Mouse (Mus musculus) ES-E14 (cell line): ENCODE measurements around the gene Ascc1. TPM values are rescaled to one million over a fixed set of nuclear protein-coding genes. Genes with fewer than 3 reads are reported as not detected.
A peak's percentile ranks its signal among the peaks of the same experiment; 100 is the strongest.

ENCODE experiments used
- DNase-seq: peaks from one replicate; pipeline ENCODE4 v3.0.0-alpha.2; 2013; ENCODE audit warnings: low read depth, low spot score
- H3K27ac ChIP-seq: 2 replicates; pipeline ENCODE4 v1.5.1; 2012; ENCODE audit warnings: low read depth, mild to moderate bottlenecking, low read length, moderate library complexity, mixed read lengths; ENCODE audit not compliant: poor library complexity, insufficient read depth, severe bottlenecking
- H3K36me3 ChIP-seq: 2 replicates; pipeline ENCODE4 v1.6.1; 2012; ENCODE audit warnings: mild to moderate bottlenecking, low read length, moderate library complexity, mixed read lengths; ENCODE audit not compliant: control insufficient read depth, poor library complexity, insufficient read depth, severe bottlenecking
- H3K4me1 ChIP-seq, 2 experiments: fragments of 150-350 bp in 1 of 2; sonication (generic) in 1 of 2; 2 replicates each; pipeline ENCODE4 v1.6.1; 2012; ENCODE audit warnings: low read length in 2 of 2, mild to moderate bottlenecking in 1 of 2, mixed read lengths in 1 of 2; ENCODE audit not compliant: control insufficient read depth in 2 of 2, insufficient read depth in 2 of 2, poor library complexity in 1 of 2
- H3K4me3 ChIP-seq, 2 experiments: fragments of 150-350 bp in 1 of 2; sonication (generic) in 1 of 2; 2 replicates each; pipeline ENCODE4 v1.5.1; 2012; ENCODE audit warnings: low read length in 2 of 2, low read depth in 1 of 2, mild to moderate bottlenecking in 1 of 2, mixed read lengths in 1 of 2; ENCODE audit not compliant: insufficient read depth in 1 of 2, poor library complexity in 1 of 2, severe bottlenecking in 1 of 2
- H3K9ac ChIP-seq: 2 replicates; pipeline ENCODE4 v1.6.1; 2012; ENCODE audit warnings: low read depth, mild to moderate bottlenecking, low read length, mixed read lengths; ENCODE audit not compliant: poor library complexity, insufficient read depth, severe bottlenecking
- H3K9me3 ChIP-seq: fragments of 150-350 bp; sonication (generic); 2 replicates; pipeline ENCODE4 v1.6.1; 2012; ENCODE audit warnings: low read depth, mild to moderate bottlenecking, low read length; ENCODE audit not compliant: control insufficient read depth, insufficient read depth
- CHD2 ChIP-seq: IDR thresholded peaks from 2 replicates; pipeline ENCODE4 v1.6.1; 2014; ENCODE audit warnings: mild to moderate bottlenecking, low read depth, low read length, inconsistent platforms
- HCFC1 ChIP-seq: IDR thresholded peaks from 2 replicates; pipeline ENCODE4 v1.6.1; 2012; ENCODE audit warnings: low read length, inconsistent platforms, borderline replicate concordance; ENCODE audit not compliant: insufficient read depth
- MAFK ChIP-seq: IDR thresholded peaks from 2 replicates; pipeline ENCODE4 v1.6.1; 2014; ENCODE audit warnings: mild to moderate bottlenecking, low read depth, low read length, inconsistent platforms; ENCODE audit not compliant: insufficient read depth
- ZC3H11A ChIP-seq: IDR thresholded peaks from 2 replicates; pipeline ENCODE4 v1.6.1; 2012; ENCODE audit warnings: low read depth, mild to moderate bottlenecking, inconsistent platforms, low read length, borderline replicate concordance
- ZNF384 ChIP-seq: IDR thresholded peaks from 2 replicates; pipeline ENCODE4 v1.6.1; 2012; ENCODE audit warnings: low read depth, low read length, inconsistent platforms
- in situ Hi-C, 2 experiments: fragments of 600-800 bp; cut with MboI; formaldehyde crosslinking; loops; one replicate each; pipeline ENCODE4 v1.15.1; 2025; ENCODE audit warnings: low sequenced_read_pairs in 2 of 2, inconsistent platforms in 1 of 2; ENCODE audit not compliant: unreplicated experiment in 2 of 2
- total RNA-seq: library from RNA; depleted of rRNA; stranded (reverse); fragments of 300-350 nt; gene quantifications from 2 replicates; pipeline ENCODE4 v1.2.3, GENCODE M21; 2012

Gene Ascc1
- total RNA-seq, 1 experiment = 18.8 TPM

DNA sequence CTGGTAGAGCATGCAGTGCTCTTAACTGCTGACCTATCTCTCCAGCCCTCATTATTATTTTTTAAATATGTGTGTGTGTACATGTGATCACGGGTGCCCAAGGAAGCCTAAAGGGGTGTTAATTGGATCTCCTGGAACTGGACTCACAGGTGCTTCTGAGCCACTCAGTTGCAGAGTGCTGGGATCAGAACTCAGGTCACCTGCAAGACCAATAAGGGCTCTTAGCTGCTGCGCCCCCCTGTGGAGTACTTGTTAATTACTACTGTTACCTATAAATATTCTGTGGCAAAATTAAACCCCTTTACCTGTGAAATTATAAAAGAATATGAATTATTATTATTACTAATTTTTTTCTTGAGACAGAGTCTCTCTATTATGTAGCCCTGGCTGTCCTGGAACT is 2.7 kb downstream of the Ascc1 start:
- no peak for TF ChIP-seq HCFC1
- no peak for TF ChIP-seq ZC3H11A
- TF ChIP-seq MAFK = no peak
- no peak for TF ChIP-seq ZNF384
- TF ChIP-seq CHD2 = no peak
- Histone ChIP-seq H3K27ac (no peak overlapping the region), H3K4me3 (no peak overlapping the region), H3K9me3 (no peaks in the 10 kb centered on the region), H3K36me3 (peaks cover 11% of the 10 kb centered on the region; the same call in 1 of the 2 replicates), H3K4me1 (peaks cover 0 to 4% of the 10 kb centered on the region in 2 experiments; a peak in 1 of 4 replicates), H3K9ac (no peak overlapping the region)
- peak; percentile 43 for DNase-seq
- in situ Hi-C loops = no loop called here

DNA sequence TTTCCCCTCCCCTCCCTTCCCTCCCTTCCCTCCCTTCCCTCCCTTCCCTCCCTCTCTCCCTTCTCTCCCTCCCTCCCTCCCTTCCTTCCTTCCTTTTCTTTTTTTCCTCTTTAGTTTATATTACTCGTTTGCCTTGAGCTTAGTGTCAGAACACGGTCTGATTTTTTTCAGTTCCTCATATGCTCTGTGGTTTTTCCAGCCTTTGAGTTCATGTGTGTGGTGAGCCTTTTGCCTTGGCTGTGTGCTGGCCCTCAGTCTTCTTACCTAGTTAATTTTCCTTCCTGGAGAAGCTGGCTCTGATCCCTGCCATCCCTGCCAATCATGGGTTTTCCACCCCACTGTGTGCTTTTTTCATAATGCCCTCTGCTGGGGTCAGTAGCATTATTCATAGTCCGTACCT is 6.5 kb downstream of the Ascc1 start:
- H3K4me1 ChIP-seq = peaks cover 0 to 2% of the 10 kb centered on the region in 2 experiments; a peak in 1 of 4 replicates
- H3K4me3 ChIP-seq = no peak overlapping the region
- H3K27ac ChIP-seq = no peak overlapping the region
- H3K36me3 ChIP-seq = peaks cover 17% of the 10 kb centered on the region
- TF ChIP-seq ZC3H11A = no peak
- no peak for TF ChIP-seq MAFK
- TF ChIP-seq ZNF384 = no peak
- no peak for TF ChIP-seq HCFC1
- no peak for TF ChIP-seq CHD2
- in situ Hi-C loops = no loop called here
- H3K9me3 ChIP-seq = no peaks in the 10 kb centered on the region
- no peak for DNase-seq
- no peak overlapping the region for H3K9ac ChIP-seq

DNA sequence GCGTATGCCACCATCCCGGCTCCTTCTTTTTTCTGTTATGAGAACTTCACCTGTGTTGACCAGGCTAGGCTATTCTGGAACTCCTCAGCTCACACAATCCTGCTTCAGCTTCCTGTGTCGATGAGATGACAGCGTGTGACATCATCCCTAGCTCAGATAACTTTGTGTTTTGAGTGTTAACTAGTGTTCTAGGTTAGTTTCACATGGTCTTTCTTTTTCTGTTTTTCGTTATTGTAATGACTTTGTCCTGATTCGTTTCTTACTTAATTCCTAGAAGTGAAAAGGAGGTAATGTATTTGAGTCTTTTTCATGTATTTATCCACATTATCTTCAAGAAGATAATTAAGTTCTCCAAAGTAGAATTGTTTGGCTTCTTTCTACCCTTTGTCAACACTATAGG is 13.6 kb downstream of the Ascc1 start:
- no peak overlapping the region for H3K4me3 ChIP-seq
- no peak overlapping the region for H3K27ac ChIP-seq
- TF ChIP-seq CHD2 (no peak), ZNF384 (no peak), HCFC1 (no peak), MAFK (no peak), ZC3H11A (no peak)
- in situ Hi-C loops = no loop called here
- no peaks in the 10 kb centered on the region for H3K4me1 ChIP-seq
- H3K36me3 ChIP-seq = peaks cover 22% of the 10 kb centered on the region
- no peaks in the 10 kb centered on the region for H3K9me3 ChIP-seq
- no peak overlapping the region for H3K9ac ChIP-seq
- no peak for DNase-seq

DNA sequence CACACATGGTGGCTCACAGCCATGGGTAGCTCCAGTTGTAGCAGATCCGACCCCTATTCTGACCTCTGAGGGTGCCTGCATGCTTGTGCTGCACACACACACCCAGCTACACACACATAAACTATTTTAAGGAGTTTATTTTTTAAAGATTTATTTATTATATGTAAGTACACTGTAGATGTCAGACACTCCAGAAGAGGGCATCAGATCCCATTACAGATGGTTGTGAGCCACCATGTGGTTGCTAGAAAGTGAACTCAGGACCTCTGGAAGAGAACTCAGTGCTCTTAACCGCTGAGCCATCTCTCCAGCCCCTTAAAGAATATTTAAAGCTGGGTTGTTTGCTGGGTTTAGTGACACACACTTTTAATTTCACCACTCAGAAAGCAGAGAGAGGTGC is 16.7 kb downstream of the Ascc1 start:
- peaks cover 12% of the 10 kb centered on the region; the same call in 1 of the 2 replicates for H3K36me3 ChIP-seq

DNA sequence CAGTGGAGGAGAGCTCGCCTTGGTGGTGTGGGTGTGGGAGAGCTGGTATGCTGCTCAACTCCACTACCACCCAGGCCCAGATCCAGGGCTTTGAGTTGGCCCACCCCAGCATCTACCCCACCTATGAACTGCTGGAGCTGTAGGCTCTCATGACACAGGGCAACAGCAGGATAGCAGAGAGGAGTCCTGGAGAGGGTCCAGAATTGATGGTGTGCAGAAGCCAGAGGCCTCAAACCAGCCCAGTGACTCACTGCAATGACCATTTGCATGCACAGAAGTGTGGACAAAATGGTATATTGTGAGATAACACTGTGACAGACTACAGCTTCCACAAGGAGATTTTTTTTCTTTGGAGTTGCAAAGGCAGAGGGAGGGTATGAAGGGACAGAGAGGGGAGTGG is 21.1 kb downstream of the Ascc1 start:
- peaks cover 0 to 6% of the 10 kb centered on the region in 2 experiments; a peak in 2 of 4 replicates for H3K4me1 ChIP-seq
- no peaks in the 10 kb centered on the region for H3K36me3 ChIP-seq
- no peak overlapping the region for H3K27ac ChIP-seq
- TF ChIP-seq CHD2 (no peak), MAFK (no peak), HCFC1 (no peak), ZNF384 (no peak), ZC3H11A (no peak)
- H3K9ac ChIP-seq = no peak overlapping the region
- no peak for DNase-seq
- no peaks in the 10 kb centered on the region for H3K9me3 ChIP-seq
- in situ Hi-C loops = no loop called here
- H3K4me3 ChIP-seq = no peak overlapping the region

More for the DNA sequence above, 16.7 kb downstream of the Ascc1 start:
- Histone ChIP-seq H3K4me3 (no peak overlapping the region), H3K4me1 (no peaks in the 10 kb centered on the region), H3K27ac (no peak overlapping the region), H3K9me3 (no peaks in the 10 kb centered on the region), H3K9ac (no peak overlapping the region)
- in situ Hi-C loops = no loop called here
- no peak for DNase-seq
- TF ChIP-seq MAFK = no peak
- no peak for TF ChIP-seq HCFC1
- TF ChIP-seq CHD2 = no peak
- TF ChIP-seq ZC3H11A = no peak
- no peak for TF ChIP-seq ZNF384
